Mouse (Mus musculus) neutrophil, adult 59 days (primary cell): ENCODE results near the gene Olfr975. TPM values are rescaled to one million over a fixed set of nuclear protein-coding genes. Genes with fewer than 3 reads are reported as not detected.

Source experiments
- total RNA-seq, 2 experiments: library from RNA; stranded (reverse); gene quantifications; 1 replicate in 1 of 2; 2 replicates in 1 of 2; pipeline ENCODE4 v1.2.4; 2023

Gene Olfr975
- total RNA-seq: not detected

DNA sequence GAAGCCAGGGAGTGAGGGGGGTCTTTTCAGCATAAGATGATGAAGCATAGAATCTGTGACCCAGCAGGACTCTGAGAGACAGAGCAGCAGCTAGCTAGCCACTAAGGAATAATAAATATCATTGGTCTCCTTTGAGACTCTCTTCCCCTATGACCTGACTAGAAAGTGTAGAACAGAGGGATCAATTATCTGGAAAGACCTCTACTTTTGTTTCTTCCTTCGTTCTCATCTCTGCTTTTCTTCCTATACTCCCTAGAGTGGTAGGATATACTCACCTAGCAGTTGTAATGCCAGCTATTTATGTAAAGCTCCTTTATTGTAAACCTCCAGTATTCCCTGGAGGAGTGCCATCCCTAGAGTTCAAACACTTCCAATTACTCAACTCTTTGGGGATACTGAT lies at the start of gene Olfr975:
Gene Olfr975, minus strand, starts transcription at position 101 of the 400 bp plus-strand sequence.

DNA sequence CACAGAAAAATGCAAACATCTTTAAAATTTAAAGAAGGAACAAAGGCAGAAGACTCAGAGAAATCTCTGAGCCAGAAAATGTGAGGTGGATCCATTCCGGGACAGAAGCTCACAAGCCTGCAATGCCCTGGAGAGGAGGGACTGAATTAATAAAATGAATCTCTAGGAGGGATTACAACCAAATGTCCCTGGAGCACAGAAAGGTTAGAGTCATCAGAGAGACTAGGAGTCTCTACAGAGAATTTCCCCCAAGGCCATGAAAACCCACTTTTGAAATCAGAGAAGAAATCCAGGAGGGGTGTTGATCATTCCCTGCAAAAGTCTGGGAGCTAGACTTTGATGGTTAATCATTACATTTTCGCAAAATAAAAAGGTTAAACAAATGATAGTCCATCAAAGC lies 40.0 kb upstream of the Olfr975 start, which contains the start of gene Olfr978:
Gene Olfr978, plus strand, starts transcription at position 301 of the 400 bp plus-strand sequence.

DNA sequence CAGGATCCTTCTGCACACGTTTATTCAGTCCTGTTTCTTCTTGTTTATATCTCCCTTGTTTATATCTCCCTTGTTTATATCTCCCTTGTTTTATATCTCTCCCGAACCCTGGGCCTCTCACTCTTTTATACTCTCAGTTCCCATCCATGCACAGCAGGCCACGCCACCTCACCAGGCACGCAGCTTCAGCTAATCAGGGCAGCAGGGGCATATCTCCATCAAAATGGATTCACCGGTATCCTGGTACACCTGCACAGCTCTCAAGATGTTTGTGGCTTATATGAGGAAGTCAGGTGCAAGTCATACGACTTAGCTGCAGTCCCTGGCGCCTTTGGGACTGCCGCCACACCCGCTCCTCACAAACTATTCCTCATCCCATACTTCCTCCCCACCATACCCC lies 9.2 kb upstream of the Olfr975 start, which contains the start of gene Olfr976:
Gene Olfr976, minus strand, starts transcription at position 101 of the 400 bp plus-strand sequence.

DNA sequence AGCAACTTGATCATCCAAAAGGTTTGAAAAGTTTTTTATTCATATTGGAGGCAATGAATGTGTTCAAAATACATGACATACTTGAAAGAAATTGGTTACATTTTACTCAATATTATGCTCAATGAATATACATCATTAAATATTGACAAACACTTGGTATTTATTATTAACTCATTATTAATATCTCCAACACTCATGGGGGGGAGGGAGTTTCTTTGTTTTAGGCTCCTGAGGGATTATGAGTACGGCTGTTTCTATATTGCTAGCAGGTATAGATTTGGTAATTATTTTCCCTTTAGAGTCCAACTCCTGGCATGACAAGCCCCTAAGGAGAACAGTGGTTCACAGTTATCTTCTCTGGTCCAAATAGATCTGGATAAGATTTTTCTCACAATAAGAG lies 14.6 kb downstream of the Olfr975 start, which contains the start of gene Olfr974:
Gene Olfr974, plus strand, starts transcription at position 301 of the 400 bp plus-strand sequence.

DNA sequence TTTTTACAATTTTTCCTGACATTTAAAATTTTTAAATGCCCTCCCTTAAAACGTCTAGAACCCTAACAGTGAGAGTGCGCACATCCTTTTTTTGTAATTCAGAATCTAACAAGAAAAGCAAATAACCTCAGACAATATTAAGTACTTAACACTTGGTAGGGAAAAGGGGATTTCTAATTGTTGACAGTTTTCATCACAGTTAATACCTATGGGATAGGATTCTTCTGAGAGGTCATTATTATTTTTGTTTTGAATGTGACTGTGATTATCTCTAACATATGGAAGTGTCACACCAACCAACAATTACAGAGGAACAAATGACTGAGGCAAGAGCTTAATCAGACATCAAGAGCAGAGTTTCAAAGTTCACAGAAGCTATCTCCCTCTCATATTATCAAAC lies 44.8 kb downstream of the Olfr975 start, which contains the start of gene Olfr229:
Gene Olfr229, plus strand, starts transcription at position 301 of the 400 bp plus-strand sequence.

Other genes with a start within 250 kb of the Olfr975 start
- not detected for gene Olfr149, start 244.9 kb downstream of the Olfr975 start, total RNA-seq
- gene Olfr965, start 240.7 kb downstream of the Olfr975 start, total RNA-seq: not detected
- gene Olfr150, start 221.1 kb downstream of the Olfr975 start, total RNA-seq: not detected
- gene Olfr967, start 205.8 kb downstream of the Olfr975 start, total RNA-seq: not detected
- not detected for gene Olfr968, start 168.8 kb downstream of the Olfr975 start, total RNA-seq
- not detected for gene Olfr969, start 161.1 kb downstream of the Olfr975 start, total RNA-seq
- gene Olfr970, start 143.2 kb downstream of the Olfr975 start, total RNA-seq: not detected
- gene Olfr971, start 115.2 kb downstream of the Olfr975 start, total RNA-seq: not detected
- gene Olfr972, start 85.6 kb downstream of the Olfr975 start, total RNA-seq: not detected
- gene Olfr229, start 44.7 kb downstream of the Olfr975 start, total RNA-seq: under 1 TPM in 1 of 2 experiments, not detected in 1; 0.40 TPM
- not detected for gene Olfr974, start 14.5 kb downstream of the Olfr975 start, total RNA-seq
- gene Olfr976, start 9.1 kb upstream of the Olfr975 start, total RNA-seq: not detected
- gene Olfr978, start 40.1 kb upstream of the Olfr975 start, total RNA-seq: not detected
- not detected for gene Olfr979, start 51.4 kb upstream of the Olfr975 start, total RNA-seq
- not detected for gene Olfr980, start 57.5 kb upstream of the Olfr975 start, total RNA-seq
- gene Olfr981, start 69.4 kb upstream of the Olfr975 start, total RNA-seq: not detected
- not detected for gene Olfr982, start 121.8 kb upstream of the Olfr975 start, total RNA-seq
- not detected for gene Olfr983, start 141.5 kb upstream of the Olfr975 start, total RNA-seq
- under 1 TPM in 1 of 2 experiments, not detected in 1; 0.07 TPM for gene Olfr984, start 162.2 kb upstream of the Olfr975 start, total RNA-seq
- gene Olfr985, start 178.1 kb upstream of the Olfr975 start, total RNA-seq: not detected
- not detected for gene Tmem225, start 196.1 kb upstream of the Olfr975 start, total RNA-seq
- not detected for gene Olfr986, start 228.9 kb upstream of the Olfr975 start, total RNA-seq
- gene Zfp202, start 240.3 kb upstream of the Olfr975 start, total RNA-seq: under 1 TPM; 0.68 to 0.73 TPM